In the genomic region with DNA sequence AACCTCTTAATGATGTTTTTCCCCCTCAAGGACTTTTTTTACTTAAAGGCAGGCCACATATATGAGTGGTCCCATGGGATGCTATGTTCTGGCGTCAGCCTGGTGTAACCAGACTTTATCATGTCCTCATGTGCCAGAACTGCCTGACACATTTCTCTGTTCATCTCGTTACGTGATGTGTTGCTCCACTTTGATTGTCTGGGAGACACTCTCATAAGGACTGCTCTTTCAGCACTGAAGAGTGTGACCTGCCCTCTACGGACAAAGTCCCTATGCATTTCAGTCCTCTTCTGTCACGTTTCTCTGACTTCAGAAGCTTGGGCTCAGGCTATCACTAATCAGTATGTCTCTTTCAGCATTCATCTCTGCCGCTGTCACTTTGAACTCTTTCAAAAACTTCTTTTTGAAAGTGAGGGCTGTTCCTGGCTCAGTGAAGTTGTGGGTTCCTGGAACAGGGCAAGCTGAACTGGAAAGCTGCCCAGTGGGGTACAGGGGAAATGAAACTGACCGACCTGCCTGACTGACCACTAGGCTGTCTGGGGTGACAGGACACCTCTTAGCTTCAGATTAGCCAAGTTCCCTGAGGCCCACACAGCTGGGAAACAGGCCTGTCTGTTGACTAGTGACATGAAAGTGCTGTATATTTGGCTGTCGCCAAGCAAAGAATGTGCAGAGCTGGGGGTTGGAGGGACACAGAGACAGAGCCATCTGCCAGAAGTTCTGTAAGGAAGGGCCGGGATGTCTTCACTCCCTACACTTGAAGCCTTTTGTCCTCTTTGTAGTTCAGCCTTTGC, we compare ENCODE assay signal across 10 mouse cellular contexts. TPM values are rescaled to one million over a fixed set of nuclear protein-coding genes. Genes with fewer than 3 reads are reported as not detected.
DNase-seq lines count a peak whose midpoint lies in the region; ATAC-seq and TF ChIP-seq lines count a peak whose summit lies in the region.
"Had no signal": no experiment of that assay in that cellular context is flagged by ENCODE, and none has a peak within 500 bp of the region (broad histone marks: within the 10 kb centered on the region; RNA-seq: fewer than 3 reads in every experiment).

No protein-coding gene starts in this region.

- H3K9ac ChIP-seq in lung, embryonic 16.5 days (ENCODE audit: low read length): no peak overlapping the region
- H3K9ac ChIP-seq in hindbrain, postnatal 0 days (replicated peaks; ENCODE audit: low read length): no peak overlapping the region
- H3K9ac ChIP-seq in midbrain, embryonic 13.5 days (replicated peaks): no peak overlapping the region
- H3K9ac ChIP-seq: limb, embryonic 15.5 days had no signal

- WGBS in lung, embryonic 16.5 days: 38% methylated on average over 9 of the region's 9 CpGs
- 38% methylated on average over 9 of the region's 9 CpGs for WGBS in hindbrain, postnatal 0 days
- WGBS in midbrain, embryonic 13.5 days: 27% methylated on average over 9 of the region's 9 CpGs

- peaks cover 35% of the 10 kb centered on the region for H3K4me1 ChIP-seq in lung, embryonic 16.5 days (replicated peaks; ENCODE audit: control insufficient read depth, insufficient read depth, low read length)
- H3K4me1 ChIP-seq in hindbrain, postnatal 0 days (ENCODE audit: insufficient read depth, low read length): peaks cover 6% of the 10 kb centered on the region; the same call in 1 of the 2 replicates
- H3K4me1 ChIP-seq in midbrain, embryonic 13.5 days (replicated peaks): peaks cover 16% of the 10 kb centered on the region

- DNase-seq in adrenal gland, postnatal 14 days: peak; percentile 57
- no peak for DNase-seq in adrenal gland, adult 8-10 months
- DNase-seq in lung, postnatal 36 days: no peak
- peak; percentile 64 for DNase-seq in hindbrain, postnatal 0 days (ENCODE audit: low spot score)
- DNase-seq in ovary, postnatal 10 days (ENCODE audit: low spot score): no peak
- DNase-seq in layer of hippocampus, adult 9-10 months (ENCODE audit: low spot score): no peak
- DNase-seq: thymus, postnatal 36 days had no signal

- H3K27ac ChIP-seq in lung, embryonic 16.5 days (ENCODE audit: low read length): peak overlapping the region; percentile 67
- H3K27ac ChIP-seq in hindbrain, postnatal 0 days: no peak overlapping the region
- no peak overlapping the region for H3K27ac ChIP-seq in midbrain, embryonic 13.5 days
- H3K27ac ChIP-seq: limb, embryonic 15.5 days had no signal

- no peak for TF ChIP-seq CTCF in hindbrain, postnatal 0 days (IDR thresholded peaks at IDR 0.05; ENCODE audit: low read depth)

- no peak overlapping the region for H3K4me2 ChIP-seq in lung, embryonic 16.5 days (ENCODE audit: low read depth, low read length)
- H3K4me2 ChIP-seq in hindbrain, postnatal 0 days (ENCODE audit: low read depth, low read length): no peak overlapping the region
- H3K4me2 ChIP-seq in midbrain, embryonic 13.5 days (replicated peaks): no peak overlapping the region
- H3K4me2 ChIP-seq: limb, embryonic 15.5 days had no signal

- H3K9me3 ChIP-seq in lung, embryonic 16.5 days (ENCODE audit: control insufficient read depth, low read length): no peaks in the 10 kb centered on the region
- H3K9me3 ChIP-seq in hindbrain, postnatal 0 days (ENCODE audit: low read length): no peaks in the 10 kb centered on the region
- no peaks in the 10 kb centered on the region for H3K9me3 ChIP-seq in midbrain, embryonic 13.5 days
- H3K9me3 ChIP-seq: limb, embryonic 15.5 days had no signal

- H3K36me3 ChIP-seq in lung, embryonic 16.5 days (ENCODE audit: control insufficient read depth, insufficient read depth, low read length): no peaks in the 10 kb centered on the region
- no peaks in the 10 kb centered on the region for H3K36me3 ChIP-seq in hindbrain, postnatal 0 days (ENCODE audit: insufficient read depth, low read length)
- H3K36me3 ChIP-seq in midbrain, embryonic 13.5 days: no peaks in the 10 kb centered on the region
- H3K36me3 ChIP-seq: limb, embryonic 15.5 days had no signal

- H3K27me3 ChIP-seq in lung, embryonic 16.5 days (ENCODE audit: control insufficient read depth, insufficient read depth, low read depth, low read length): no peaks in the 10 kb centered on the region
- H3K27me3 ChIP-seq in hindbrain, postnatal 0 days (ENCODE audit: insufficient read depth, low read length): no peaks in the 10 kb centered on the region
- H3K27me3 ChIP-seq in midbrain, embryonic 13.5 days: no peaks in the 10 kb centered on the region
- H3K27me3 ChIP-seq: limb, embryonic 15.5 days had no signal

- no peak overlapping the region for H3K4me3 ChIP-seq in lung, embryonic 16.5 days (ENCODE audit: low read length)
- no peak overlapping the region for H3K4me3 ChIP-seq in hindbrain, postnatal 0 days (ENCODE audit: low read length)
- H3K4me3 ChIP-seq in midbrain, embryonic 13.5 days (replicated peaks): no peak overlapping the region
- H3K4me3 ChIP-seq: limb, embryonic 15.5 days had no signal

- peak; percentile 90 for ATAC-seq in lung, embryonic 16.5 days (ENCODE audit: low read depth)
- peak; percentile 93 for ATAC-seq in hindbrain, postnatal 0 days
- ATAC-seq in midbrain, embryonic 13.5 days: peak; percentile 55

RNA-seq across cellular contexts. Expression of a gene that starts 10.7 kb away (rescaled TPM):
- total RNA-seq in adrenal gland, postnatal 14 days (2021): 14.5 and 14.9 TPM in 2 replicates
- total RNA-seq in adrenal gland, adult 8-10 months (2022): 10 to 100 TPM; 25.2 to 31.1 (median 28.7) TPM
- 7.0 and 8.2 TPM in 2 replicates for polyA plus RNA-seq in lung, embryonic 16.5 days (2015; fragmentation: Nextera tagmentation; extraction: Ambion mirVana)
- 35.3 and 37.1 TPM in 2 replicates for total RNA-seq in hindbrain, postnatal 0 days (2014; rRNA removed)
- polyA plus RNA-seq in hindbrain, postnatal 0 days (2015; fragmentation: Nextera tagmentation; extraction: Ambion mirVana): 10.6 and 11.2 TPM in 2 replicates
- 22.7 and 33.2 TPM in 2 replicates for polyA plus RNA-seq in midbrain, embryonic 13.5 days (2015; fragmentation: Nextera tagmentation; extraction: Ambion mirVana)

Comparison
In these comparisons a context has a peak if more than half of its experiments do, and no peak if none do; other contexts are left out.
1. DNase-seq: peak in adrenal gland, postnatal 14 days (single experiment) and hindbrain, postnatal 0 days (single experiment); none in adrenal gland, adult 8-10 months (single experiment), lung, postnatal 36 days (single experiment), ovary, postnatal 10 days (single experiment) and layer of hippocampus, adult 9-10 months (single experiment).
2. Peak in every context shown above with its lines, with median percentiles within 50 percentile points of each other: ATAC-seq.